13 mouse cellular contexts compared by ENCODE assay signal in genomic region chr10:37400991-37401390, GRCm38 (mm10).
DNase-seq lines count a peak whose midpoint lies in the region; ATAC-seq and TF ChIP-seq lines count a peak whose summit lies in the region.
"Had no signal": no experiment of that assay in that cellular context is flagged by ENCODE, and none has a peak within 500 bp of the region (broad histone marks: within the 10 kb centered on the region; RNA-seq: fewer than 3 reads in every experiment).

No protein-coding gene starts in this region.

- 35% methylated on average over 1 of the region's 1 CpGs for WGBS in lung, embryonic 15.5 days
- whole genome bisulfite sequencing in cerebellum, adult 2 months, result 12% methylated on average over 1 of the region's 1 CpGs
- 33% methylated on average over 1 of the region's 1 CpGs for WGBS in forebrain, embryonic 14.5 days

- peaks cover 23% of the 10 kb centered on the region; the same call in 1 of the 2 replicates for H3K4me1 ChIP-seq in lung, embryonic 15.5 days
- peaks cover 4% of the 10 kb centered on the region; the same call in 1 of the 2 replicates for H3K4me1 ChIP-seq in cerebellum, adult 2 months (ENCODE audit: control insufficient read depth, insufficient read depth, low read length)
- peaks cover 19% of the 10 kb centered on the region for H3K4me1 ChIP-seq in forebrain, embryonic 14.5 days (ENCODE audit: control insufficient read depth, insufficient read depth, low read length)
- H3K4me1 ChIP-seq: liver, embryonic 13.5 days had no signal

- H3K27ac ChIP-seq in lung, embryonic 15.5 days, result peak overlapping the region; percentile 18; the same call in 1 of the 2 replicates
- H3K27ac ChIP-seq in cerebellum, adult 2 months (ENCODE audit: insufficient read depth, low read length), result no peak overlapping the region
- H3K27ac ChIP-seq in forebrain, embryonic 14.5 days (ENCODE audit: low read depth, low read length), result 0 out of 2 replicates have a peak overlapping the region, but pooled peaks have one; percentile 9
- H3K27ac ChIP-seq: liver, embryonic 13.5 days; stomach, embryonic 15.5 days had no signal

- no peaks in the 10 kb centered on the region for H3K36me3 ChIP-seq in lung, embryonic 15.5 days
- H3K36me3 ChIP-seq in forebrain, embryonic 14.5 days (ENCODE audit: control insufficient read depth, insufficient read depth, low read length), result no peaks in the 10 kb centered on the region
- H3K36me3 ChIP-seq: liver, embryonic 13.5 days; stomach, embryonic 15.5 days had no signal

- H3K27me3 ChIP-seq in lung, embryonic 15.5 days, result no peaks in the 10 kb centered on the region
- H3K27me3 ChIP-seq in cerebellum, adult 2 months (ENCODE audit: control insufficient read depth, insufficient read depth, low read length), result no peaks in the 10 kb centered on the region
- no peaks in the 10 kb centered on the region for H3K27me3 ChIP-seq in forebrain, embryonic 14.5 days (replicated peaks; ENCODE audit: control insufficient read depth, insufficient read depth, low read length)
- H3K27me3 ChIP-seq: liver, embryonic 13.5 days; stomach, embryonic 15.5 days had no signal

- no peak overlapping the region for H3K4me3 ChIP-seq in lung, embryonic 15.5 days
- no peak overlapping the region for H3K4me3 ChIP-seq in cerebellum, adult 2 months (replicated peaks; ENCODE audit: insufficient read depth, low read depth, low read length)
- no peak overlapping the region for H3K4me3 ChIP-seq in forebrain, embryonic 14.5 days (ENCODE audit: low read depth, low read length)
- H3K4me3 ChIP-seq: liver, embryonic 13.5 days; stomach, embryonic 15.5 days had no signal

- H3K4me2 ChIP-seq in lung, embryonic 15.5 days, result no peak overlapping the region
- no peak overlapping the region for H3K4me2 ChIP-seq in forebrain, embryonic 14.5 days (ENCODE audit: low read length)
- H3K4me2 ChIP-seq: liver, embryonic 13.5 days had no signal

- no peaks in the 10 kb centered on the region for H3K9me3 ChIP-seq in lung, embryonic 15.5 days
- H3K9me3 ChIP-seq in forebrain, embryonic 14.5 days (replicated peaks; ENCODE audit: control insufficient read depth, low read length), result no peaks in the 10 kb centered on the region
- H3K9me3 ChIP-seq: liver, embryonic 13.5 days; stomach, embryonic 15.5 days had no signal

- no peak for ATAC-seq in lung, embryonic 15.5 days (ENCODE audit: borderline replicate concordance, extremely low read depth, low FRiP score, low TSS enrichment)
- ATAC-seq in forebrain, embryonic 14.5 days, result peak; percentile 61; the same call in 1 of the 2 replicates

- no peak overlapping the region for H3K9ac ChIP-seq in lung, embryonic 15.5 days
- no peak overlapping the region for H3K9ac ChIP-seq in forebrain, embryonic 14.5 days (ENCODE audit: low read length)
- H3K9ac ChIP-seq: liver, embryonic 13.5 days; stomach, embryonic 15.5 days had no signal

- TF ChIP-seq POLR2A in cerebellum, adult 2 months (IDR thresholded peaks at IDR 0.05; ENCODE audit: borderline replicate concordance, insufficient read depth, low read length), result no peak

- DNase-seq in heart, adult 11 months, result peak; percentile 88
- no peak for DNase-seq in heart, adult 18-20 months
- no peak for DNase-seq in lung, postnatal 10 days
- DNase-seq in cerebellum, adult 2 months, result peak; percentile 51 to 75
- peak; percentile 69 for DNase-seq in forebrain, embryonic 14.5 days (ENCODE audit: low spot score)
- no peak for DNase-seq in layer of hippocampus, postnatal 14 days (ENCODE audit: low spot score in 2 of 2)
- DNase-seq in embryo, embryonic 10 days (ENCODE audit: low spot score), result no peak
- DNase-seq: adrenal gland, adult 2 months; B cell, adult 2 months; liver, embryonic 13.5 days; right cerebral cortex, postnatal 14 days had no signal

- 0 out of 2 replicates have a peak, but pooled peaks have one; percentile 13 for TF ChIP-seq CTCF in cerebellum, adult 2 months (IDR thresholded peaks at IDR 0.05; ENCODE audit: borderline replicate concordance, insufficient read depth, low read depth, low read length)

Comparison
In these comparisons a context has a peak if more than half of its experiments do, and no peak if none do; other contexts are left out.
1. DNase-seq: peak in heart, adult 11 months (single experiment), cerebellum, adult 2 months (2 of 2) and forebrain, embryonic 14.5 days (single experiment); none in heart, adult 18-20 months (0 of 2), lung, postnatal 10 days (single experiment), layer of hippocampus, postnatal 14 days (0 of 2) and embryo, embryonic 10 days (single experiment).